Mouse (Mus musculus): ENCODE results near the gene Coa4.

The Coa4 gene

GRCm38 (mm10) chr7:100504740-100505487 lies 32.0 kb upstream of the Coa4 start:
- DNase-seq (ENCODE audit: low spot score), result no peak

DNA sequence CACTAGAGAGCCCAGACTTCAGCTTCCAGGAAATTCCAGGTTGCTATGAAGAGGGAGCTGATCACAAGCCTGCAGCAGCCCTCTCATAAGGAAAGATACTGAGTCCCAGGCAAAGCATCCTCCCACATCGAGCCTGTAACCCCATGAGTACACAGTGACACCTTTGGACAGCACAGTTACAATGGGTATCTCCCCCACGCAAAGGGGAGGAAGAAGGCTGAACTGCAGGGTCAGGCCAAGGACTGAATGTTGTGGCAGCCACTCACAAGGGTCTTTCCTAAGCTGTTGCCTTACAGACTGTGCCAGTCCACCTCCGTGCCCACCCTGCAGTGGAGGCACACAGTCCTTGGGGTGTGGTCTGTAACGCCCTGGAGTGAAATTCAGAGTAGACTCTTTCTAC lies 30.4 kb upstream of the Coa4 start:
- DNase-seq (ENCODE audit: low spot score), result no peak

DNA sequence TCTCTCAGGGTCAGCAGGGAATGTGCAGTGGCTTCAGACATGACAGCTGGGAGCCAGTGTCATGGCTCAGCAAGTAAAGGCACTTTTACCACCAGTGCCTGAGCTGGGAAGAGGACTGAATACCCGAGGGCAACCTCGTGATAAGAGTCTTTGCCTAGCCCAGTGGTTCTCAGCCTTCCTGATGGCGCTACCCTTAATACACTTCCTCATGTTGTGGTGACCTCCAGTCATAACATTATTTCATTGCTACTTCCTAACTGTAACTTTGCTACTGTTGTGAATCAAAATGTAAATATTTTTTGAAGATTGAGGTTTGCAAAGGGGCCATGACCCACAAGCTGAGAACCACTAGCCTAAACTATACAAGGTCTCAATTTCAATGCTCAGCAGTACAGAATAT lies 28.2 kb upstream of the Coa4 start:
- DNase-seq (ENCODE audit: low spot score), result no peak

GRCm38 (mm10) chr7:100511602-100512001 lies 25.3 kb upstream of the Coa4 start:
- no peak for DNase-seq (ENCODE audit: low spot score)

- no peak for DNase-seq (ENCODE audit: low spot score)
These were observed 22.3 kb upstream of the Coa4 start, which contains the start of gene Dnajb13 for GRCm38 (mm10) chr7:100514573-100514972. TSS of gene Dnajb13 (minus strand) at chr7:100514960.

DNA sequence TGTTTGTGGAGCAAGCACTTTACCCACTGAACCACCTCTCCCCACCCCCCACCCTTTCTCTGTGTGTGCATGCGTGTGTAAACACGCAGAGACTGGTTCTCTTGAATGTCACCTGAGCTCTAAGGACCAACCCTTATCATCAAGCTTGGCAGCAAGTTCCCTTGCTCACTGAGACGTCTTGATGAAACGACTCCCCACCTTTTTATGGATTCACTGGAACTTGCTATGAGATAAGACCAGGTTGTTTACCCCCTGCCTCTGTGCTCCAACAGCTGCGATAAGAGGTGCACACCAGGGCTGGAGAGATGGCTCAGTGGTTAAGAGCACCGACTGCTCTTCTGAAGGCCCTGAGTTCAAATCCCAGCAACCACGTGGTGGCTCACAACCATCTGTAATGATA lies 16.7 kb upstream of the Coa4 start:
- no peak for DNase-seq (ENCODE audit: low spot score)

- DNase-seq (ENCODE audit: low spot score), result peak; percentile 91
These were observed 16.1 kb upstream of the Coa4 start for GRCm38 (mm10) chr7:100520663-100521285.

- DNase-seq (ENCODE audit: low spot score), result no peak
These were observed 14.6 kb upstream of the Coa4 start for GRCm38 (mm10) chr7:100522222-100522621.

DNA sequence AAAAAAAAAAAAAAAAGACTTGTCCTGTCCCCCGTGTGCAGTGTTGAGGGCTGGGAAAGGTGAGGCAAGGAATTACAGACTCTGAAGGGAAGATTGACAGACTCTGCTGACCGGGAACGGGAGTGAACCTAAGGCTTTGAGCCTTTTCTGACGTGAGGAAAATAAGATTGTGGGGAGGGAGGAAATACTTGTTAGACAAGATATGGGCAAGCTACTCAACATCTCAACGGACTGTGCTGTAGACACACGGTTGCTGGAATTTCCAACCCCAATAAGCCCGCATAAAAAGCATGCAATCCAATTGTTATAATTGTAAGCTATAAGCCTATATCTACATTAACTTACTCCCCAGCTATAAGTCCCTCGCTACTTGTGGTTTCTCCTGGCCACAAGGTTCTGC lies 12.2 kb upstream of the Coa4 start:
- no peak for DNase-seq (ENCODE audit: low spot score)

- DNase-seq (ENCODE audit: low spot score), result no peak
These were observed 6.1 kb upstream of the Coa4 start for GRCm38 (mm10) chr7:100530766-100531165.

DNA sequence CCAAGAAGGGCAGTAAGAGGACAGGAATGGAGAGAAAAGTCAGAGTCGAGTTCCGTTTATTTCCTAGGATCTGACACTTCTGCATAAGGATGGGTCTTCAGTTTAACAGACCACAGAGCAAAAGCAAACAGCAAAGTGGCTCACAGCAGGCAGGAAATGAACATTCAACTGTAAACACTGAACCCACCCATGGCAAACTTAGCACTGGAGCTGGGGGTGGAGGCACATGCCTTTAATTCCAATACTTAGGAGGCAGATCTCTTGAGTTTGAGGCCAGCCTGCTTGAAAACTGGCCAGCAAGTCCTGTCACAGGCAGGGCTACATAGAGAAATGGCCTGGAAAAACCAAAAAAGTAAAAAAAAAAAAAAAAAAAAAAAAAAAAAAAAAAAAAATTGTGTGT lies 3.4 kb upstream of the Coa4 start:
- no peak for DNase-seq (ENCODE audit: low spot score)

DNA sequence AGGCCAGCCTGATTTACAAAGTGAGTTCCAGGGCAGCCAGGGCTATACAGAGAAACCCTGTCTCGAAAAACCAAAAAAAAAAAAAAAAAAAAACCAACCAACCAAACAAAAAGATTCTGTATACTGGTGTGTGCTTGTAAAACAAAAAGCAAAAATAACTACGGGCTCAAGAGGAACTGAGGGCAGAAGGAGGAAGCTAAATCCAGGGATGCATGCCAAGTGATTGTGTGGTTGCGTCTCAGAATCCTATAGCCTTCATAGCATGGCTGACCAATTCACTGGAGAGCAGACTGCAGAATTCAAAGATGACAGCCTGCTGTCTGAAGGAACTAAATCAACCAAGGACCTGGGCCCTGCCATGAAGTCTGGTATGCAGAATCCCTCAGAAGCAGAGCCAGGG lies 2.7 kb upstream of the Coa4 start:
- DNase-seq (ENCODE audit: low spot score), result no peak

DNA sequence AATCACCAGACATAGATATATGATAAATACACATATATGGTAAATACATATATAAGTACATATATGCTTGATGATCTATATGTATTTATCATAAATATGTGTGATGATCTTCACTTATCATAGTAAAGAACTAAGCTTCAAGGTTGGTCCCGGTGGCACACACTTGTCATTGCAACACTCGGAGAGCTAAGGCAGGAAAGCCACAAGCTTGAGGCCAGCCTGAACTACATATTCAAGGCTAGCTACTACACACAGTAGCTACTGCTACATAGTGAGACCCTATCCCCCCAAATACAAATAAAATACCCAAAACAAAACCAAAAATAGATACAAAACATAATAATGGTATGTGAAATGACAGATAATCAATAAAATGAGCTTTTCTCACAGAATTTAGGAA lies 1.0 kb upstream of the Coa4 start:
- no peak for DNase-seq (ENCODE audit: low spot score)

GRCm38 (mm10) chr7:100537519-100537902 lies 640 bp downstream of the Coa4 start:
- DNase-seq (ENCODE audit: low spot score), result no peak

DNA sequence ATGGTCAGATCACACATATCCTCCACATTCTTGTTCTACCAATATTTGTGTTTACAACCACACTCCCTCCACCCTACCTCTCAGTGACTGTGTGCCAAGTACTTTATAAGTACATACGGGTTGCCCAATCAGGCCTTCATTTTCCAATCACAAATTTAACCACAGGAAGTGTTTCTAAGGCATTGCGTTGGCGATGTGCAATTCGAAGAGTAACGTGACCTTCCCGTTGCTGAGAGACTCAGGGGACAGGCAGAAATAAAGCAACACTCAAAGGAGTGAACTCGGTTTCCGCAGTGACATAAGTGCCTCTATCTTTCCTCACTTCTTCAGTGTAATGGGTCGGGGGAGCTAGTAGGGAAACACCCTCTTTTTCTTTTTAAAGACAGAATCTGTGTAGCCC lies 2.6 kb downstream of the Coa4 start:
- DNase-seq (ENCODE audit: low spot score), result no peak

DNA sequence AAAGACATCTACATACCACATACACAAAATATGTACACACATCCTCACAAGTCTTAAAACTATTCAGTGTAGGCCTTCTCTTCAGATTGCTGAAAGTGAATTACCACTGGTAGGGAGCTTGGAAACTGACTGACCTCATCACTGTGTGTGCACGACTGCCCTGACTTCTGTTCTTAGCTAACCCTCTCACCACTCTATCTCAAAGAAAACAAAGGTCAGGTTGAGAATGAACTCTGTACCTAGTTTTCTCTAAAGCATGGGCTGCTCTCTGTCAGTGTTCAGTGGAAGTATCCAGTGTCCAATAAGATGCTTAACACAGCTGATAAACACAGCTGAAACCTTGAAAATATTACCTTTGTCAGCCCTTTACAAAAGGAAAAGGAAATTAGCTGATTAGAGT lies 7.6 kb downstream of the Coa4 start:
- DNase-seq (ENCODE audit: low spot score), result no peak

DNA sequence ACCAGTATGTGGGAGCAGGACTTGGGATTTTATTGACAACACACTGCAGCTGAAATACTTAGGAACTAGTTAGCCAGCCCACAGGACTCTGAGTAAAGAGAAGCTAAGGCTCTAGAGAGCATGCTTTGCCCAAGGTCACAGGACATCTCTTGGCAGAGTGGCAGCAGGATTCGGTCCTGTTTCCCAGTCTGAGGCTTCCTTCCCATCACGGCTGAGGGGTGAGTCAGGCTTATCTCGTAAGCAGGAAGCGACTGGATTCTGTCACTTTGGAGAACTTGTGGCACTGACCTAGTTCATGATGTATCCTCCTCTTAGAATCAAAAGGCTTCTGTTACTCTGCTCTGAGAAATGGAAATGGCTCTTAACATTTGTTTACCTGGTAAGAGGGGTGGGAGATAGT lies 10.8 kb downstream of the Coa4 start:
- no peak for DNase-seq (ENCODE audit: low spot score)

DNA sequence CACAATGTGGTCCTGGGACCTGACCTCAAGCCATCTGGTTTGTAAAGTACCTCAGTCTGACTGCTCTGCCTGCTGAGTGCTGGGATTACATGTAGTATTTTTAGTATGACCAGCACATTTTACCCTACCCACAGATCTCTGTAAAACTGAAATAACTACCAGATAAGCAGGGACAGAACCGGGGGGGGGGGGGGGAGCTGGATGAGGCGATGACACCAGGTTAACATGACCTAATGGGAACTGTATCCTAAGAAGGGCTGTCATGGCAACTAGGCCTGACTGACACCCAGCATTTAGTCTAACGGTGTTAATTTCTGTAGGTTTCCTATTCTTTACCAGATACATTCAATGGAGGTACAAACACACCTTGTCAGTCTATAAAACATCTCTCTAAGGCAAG lies 12.9 kb downstream of the Coa4 start:
- DNase-seq (ENCODE audit: low spot score), result no peak

DNA sequence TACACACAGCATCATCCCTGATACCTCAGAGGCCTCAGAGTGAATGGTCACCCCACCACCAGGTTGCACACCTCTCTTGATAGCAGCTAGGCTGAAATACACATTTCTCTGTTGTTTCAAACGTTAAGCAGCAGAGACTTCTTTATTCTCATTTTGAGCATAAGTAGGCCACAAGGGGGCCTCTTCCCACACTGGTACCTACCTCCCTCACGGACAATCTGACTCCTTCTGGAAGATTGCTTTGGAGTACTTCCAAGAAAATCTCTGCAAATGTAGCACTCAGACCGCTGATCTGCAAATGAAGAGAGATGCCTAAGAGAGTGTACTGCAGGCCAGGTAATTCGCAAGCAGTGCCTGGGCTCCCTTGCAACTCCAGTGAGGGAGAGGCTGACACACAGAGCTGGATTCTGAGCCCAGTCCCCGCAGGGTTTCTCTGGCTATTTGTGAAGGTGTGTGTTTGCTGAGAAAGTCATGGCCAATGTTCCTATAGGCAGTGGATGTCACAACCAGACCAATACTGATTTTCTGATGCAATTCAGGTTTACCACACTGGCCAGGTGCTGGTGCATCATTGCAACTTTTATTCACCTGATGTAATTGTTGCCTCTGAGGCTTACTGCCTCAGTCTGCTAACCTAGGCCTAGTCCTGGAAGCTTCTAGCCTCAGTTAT lies 13.6 kb downstream of the Coa4 start:
- DNase-seq (ENCODE audit: low spot score), result no peak

DNA sequence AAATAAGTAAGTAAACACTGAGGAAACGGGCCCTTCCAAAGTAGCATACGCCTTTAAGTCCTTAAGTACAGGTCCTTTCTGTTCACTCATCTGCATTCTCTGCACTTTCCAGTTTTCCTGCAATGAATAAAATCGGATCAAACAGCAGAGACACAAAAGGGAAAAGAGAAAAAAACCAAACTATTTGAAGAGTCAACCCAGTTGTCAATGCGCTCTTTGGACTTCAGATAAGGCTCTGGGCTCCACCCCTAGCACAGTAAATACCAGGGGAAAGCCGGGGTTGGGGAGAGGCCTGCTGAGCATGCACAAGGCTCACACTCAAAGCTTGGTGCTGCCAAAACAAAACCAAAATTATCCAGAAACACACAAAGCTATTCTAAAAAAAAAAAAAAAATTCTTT lies 18.1 kb downstream of the Coa4 start:
- no peak for DNase-seq (ENCODE audit: low spot score)

- no peak for DNase-seq (ENCODE audit: low spot score)
These were observed 18.6 kb downstream of the Coa4 start for GRCm38 (mm10) chr7:100555431-100555951.

GRCm38 (mm10) chr7:100557241-100557640 lies 20.4 kb downstream of the Coa4 start:
- no peak for DNase-seq (ENCODE audit: low spot score)

DNA sequence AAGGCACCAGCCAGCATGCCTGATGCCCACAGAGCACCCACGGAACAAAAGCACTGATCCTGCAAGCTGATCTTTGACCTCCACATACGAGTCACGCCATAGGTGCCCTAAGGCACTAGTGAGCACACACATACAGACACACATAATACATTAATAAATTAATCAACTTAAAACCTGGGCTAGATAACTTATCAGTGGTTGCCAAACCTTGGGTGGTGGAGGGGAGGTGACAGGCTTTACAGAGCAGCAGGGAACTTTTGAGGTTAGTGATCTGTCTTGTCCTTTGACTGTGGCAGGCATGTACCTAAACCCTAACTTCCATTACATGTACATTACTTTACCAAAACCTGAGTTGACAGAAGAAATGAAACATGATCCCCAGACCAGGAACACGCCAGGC lies 22.5 kb downstream of the Coa4 start:
- no peak for DNase-seq (ENCODE audit: low spot score)
